Mouse (Mus musculus): ENCODE data around the gene Calb2. TPM values are rescaled to one million over a fixed set of nuclear protein-coding genes. Genes with fewer than 3 reads are reported as not detected.

The Calb2 gene
- polyA plus RNA-seq, 2 experiments = 2.2 to 4.5 TPM

DNA sequence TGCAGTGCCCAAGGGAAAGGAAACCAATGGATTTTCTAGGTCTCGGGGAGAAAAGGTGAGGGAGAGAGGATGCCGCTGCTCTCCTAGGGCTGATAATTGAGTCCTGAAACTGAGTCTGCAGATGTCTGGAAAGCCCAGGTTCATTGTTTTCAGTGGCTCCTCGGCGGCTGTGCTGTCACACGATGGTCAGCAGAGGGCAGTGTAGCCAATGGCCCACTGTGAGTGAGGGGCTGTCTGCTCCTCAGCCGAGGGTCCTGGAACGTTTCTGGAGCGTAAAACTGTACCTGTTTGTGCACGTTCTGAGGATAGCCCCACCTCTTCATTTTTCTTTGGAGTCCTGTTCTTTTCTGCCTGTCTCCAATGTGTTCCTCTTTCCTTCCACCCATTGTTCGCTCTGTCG, 33.8 kb upstream of the Calb2 start:
- TF ChIP-seq POLR2A (IDR thresholded peaks at IDR 0.05; ENCODE audit: borderline replicate concordance, extremely low read depth, insufficient read depth, insufficient read length) = no peak
- Histone ChIP-seq H3K4me1 (ENCODE audit: control insufficient read depth, insufficient read depth, low read length) (no peaks in the 10 kb centered on the region), H3K4me3 (replicated peaks; ENCODE audit: low read length) (no peak overlapping the region), H3K9ac (ENCODE audit: low read depth, low read length, severe bottlenecking) (no peak overlapping the region), H3K27ac (replicated peaks; ENCODE audit: low read depth, low read length) (no peak overlapping the region), H3K9me3 (ENCODE audit: control insufficient read depth, low read length) (no peaks in the 10 kb centered on the region), H3K36me3 (ENCODE audit: control insufficient read depth, insufficient read depth, low read length) (no peaks in the 10 kb centered on the region), H3K4me2 (replicated peaks; ENCODE audit: low read depth, low read length, severe bottlenecking) (no peak overlapping the region), H3K27me3 (ENCODE audit: control insufficient read depth, insufficient read depth, low read length) (no peaks in the 10 kb centered on the region)
- 31% methylated on average over 11 of the region's 11 CpGs for WGBS
- DNase-seq (ENCODE audit: low spot score) = no peak
- ATAC-seq (ENCODE audit: low FRiP score, low read depth) = no peak

DNA sequence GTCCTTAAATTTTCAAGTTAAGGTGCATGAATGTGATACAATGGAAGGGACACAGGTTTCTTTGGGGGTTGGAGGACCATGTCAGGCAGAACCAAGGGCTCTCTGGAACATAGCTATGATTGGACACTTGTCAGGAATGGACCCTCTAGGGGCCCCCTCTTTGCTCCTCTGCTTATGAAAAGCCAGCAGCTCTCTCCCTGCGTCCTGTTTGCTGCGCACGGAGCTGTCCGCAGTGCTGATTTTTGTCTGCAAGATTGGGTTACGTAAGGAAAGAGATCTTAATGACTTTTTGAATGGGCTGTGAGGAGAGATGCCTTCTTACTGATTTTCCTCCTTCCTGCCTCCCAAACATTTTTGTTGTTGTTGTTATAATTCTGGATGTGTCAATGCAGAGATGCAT, 28.7 kb upstream of the Calb2 start:
- no peak overlapping the region for H3K4me3 ChIP-seq (replicated peaks; ENCODE audit: low read length)
- no peaks in the 10 kb centered on the region for H3K9me3 ChIP-seq (ENCODE audit: control insufficient read depth, low read length)
- no peak overlapping the region for H3K27ac ChIP-seq (replicated peaks; ENCODE audit: low read depth, low read length)
- no peaks in the 10 kb centered on the region for H3K4me1 ChIP-seq (ENCODE audit: control insufficient read depth, insufficient read depth, low read length)
- DNase-seq (ENCODE audit: low spot score) (peak; percentile 78), ATAC-seq (ENCODE audit: low FRiP score, low read depth) (no peak)
- WGBS = 2% methylated on average over 5 of the region's 5 CpGs
- no peak overlapping the region for H3K9ac ChIP-seq (ENCODE audit: low read depth, low read length, severe bottlenecking)
- no peaks in the 10 kb centered on the region for H3K36me3 ChIP-seq (ENCODE audit: control insufficient read depth, insufficient read depth, low read length)
- no peaks in the 10 kb centered on the region for H3K27me3 ChIP-seq (ENCODE audit: control insufficient read depth, insufficient read depth, low read length)
- no peak overlapping the region for H3K4me2 ChIP-seq (replicated peaks; ENCODE audit: low read depth, low read length, severe bottlenecking)
- no peak for TF ChIP-seq POLR2A (IDR thresholded peaks at IDR 0.05; ENCODE audit: borderline replicate concordance, extremely low read depth, insufficient read depth, insufficient read length)

DNA sequence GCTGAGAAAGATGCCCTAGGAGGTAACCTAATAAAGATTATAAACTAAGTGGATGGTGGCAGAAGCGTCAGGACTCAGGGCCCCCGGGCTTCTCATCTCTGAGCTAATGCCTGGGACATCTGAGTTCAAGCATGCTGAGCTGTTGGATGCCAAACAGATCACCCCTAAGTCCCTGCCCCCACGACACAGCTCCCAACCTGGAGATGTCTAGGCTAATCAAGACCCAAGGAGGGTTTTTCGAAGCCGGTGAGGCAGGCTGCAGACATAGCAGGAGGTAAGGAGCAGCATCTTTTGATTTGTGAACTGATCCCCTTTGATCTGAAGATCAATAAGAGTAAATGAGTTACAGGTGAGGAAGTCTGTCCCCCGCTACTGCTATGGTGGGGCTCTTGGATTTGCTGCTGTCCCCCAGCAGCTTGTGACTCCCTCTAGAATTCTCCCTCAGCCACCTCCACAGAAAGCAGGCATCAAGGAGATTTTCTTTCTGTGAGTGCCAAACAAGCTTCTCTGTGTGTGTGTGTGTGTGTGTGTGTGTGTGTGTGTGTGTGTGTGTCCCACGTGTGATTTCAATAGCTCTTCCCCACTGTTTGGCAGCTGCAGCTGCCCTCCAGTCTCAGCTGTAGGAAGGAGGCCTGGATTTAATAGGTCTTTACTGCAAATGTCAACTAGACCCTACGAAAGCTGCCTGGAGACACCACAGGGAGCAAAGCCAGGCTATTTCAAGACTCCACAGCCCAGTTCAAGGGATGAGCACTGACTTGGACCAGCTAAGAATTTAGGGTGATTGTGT, 21.1 kb upstream of the Calb2 start:
- H3K27me3 ChIP-seq (ENCODE audit: control insufficient read depth, insufficient read depth, low read length) = no peaks in the 10 kb centered on the region
- no peaks in the 10 kb centered on the region for H3K9me3 ChIP-seq (ENCODE audit: control insufficient read depth, low read length)
- no peak overlapping the region for H3K9ac ChIP-seq (ENCODE audit: low read depth, low read length, severe bottlenecking)
- H3K4me2 ChIP-seq (replicated peaks; ENCODE audit: low read depth, low read length, severe bottlenecking) = no peak overlapping the region
- no peak for TF ChIP-seq POLR2A (IDR thresholded peaks at IDR 0.05; ENCODE audit: borderline replicate concordance, extremely low read depth, insufficient read depth, insufficient read length)
- 7% methylated on average over 8 of the region's 8 CpGs for WGBS
- H3K4me3 ChIP-seq (replicated peaks; ENCODE audit: low read length) = no peak overlapping the region
- H3K4me1 ChIP-seq (ENCODE audit: control insufficient read depth, insufficient read depth, low read length) = no peaks in the 10 kb centered on the region
- ATAC-seq (ENCODE audit: low FRiP score, low read depth) = no peak
- no peak overlapping the region for H3K27ac ChIP-seq (replicated peaks; ENCODE audit: low read depth, low read length)
- no peaks in the 10 kb centered on the region for H3K36me3 ChIP-seq (ENCODE audit: control insufficient read depth, insufficient read depth, low read length)
- no peak for DNase-seq (ENCODE audit: low spot score)

DNA sequence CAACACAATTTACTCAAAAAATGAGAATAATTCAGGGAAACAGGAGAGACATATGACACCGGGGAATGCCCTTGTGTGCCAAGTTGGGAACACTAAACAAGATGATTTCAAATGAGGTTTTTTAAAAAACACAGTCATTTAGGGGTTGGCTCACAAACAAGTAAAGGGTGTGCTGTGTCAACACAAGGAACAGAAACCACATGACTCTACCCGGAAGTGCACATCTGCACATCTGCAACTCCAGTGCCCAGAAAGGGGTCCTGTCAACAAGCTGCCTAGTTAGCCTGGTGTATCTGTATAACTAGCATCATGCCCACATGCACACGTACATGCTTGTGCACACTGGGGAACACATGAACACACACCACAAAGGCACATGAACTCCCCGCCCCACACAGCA, 17.5 kb upstream of the Calb2 start:
- DNase-seq (ENCODE audit: low spot score) (no peak), ATAC-seq (ENCODE audit: low FRiP score, low read depth) (no peak)
- Histone ChIP-seq H3K4me3 (replicated peaks; ENCODE audit: low read length) (no peak overlapping the region), H3K9me3 (ENCODE audit: control insufficient read depth, low read length) (no peaks in the 10 kb centered on the region), H3K27me3 (ENCODE audit: control insufficient read depth, insufficient read depth, low read length) (no peaks in the 10 kb centered on the region), H3K27ac (replicated peaks; ENCODE audit: low read depth, low read length) (no peak overlapping the region), H3K4me2 (replicated peaks; ENCODE audit: low read depth, low read length, severe bottlenecking) (no peak overlapping the region), H3K4me1 (ENCODE audit: control insufficient read depth, insufficient read depth, low read length) (no peaks in the 10 kb centered on the region), H3K9ac (ENCODE audit: low read depth, low read length, severe bottlenecking) (no peak overlapping the region), H3K36me3 (ENCODE audit: control insufficient read depth, insufficient read depth, low read length) (no peaks in the 10 kb centered on the region)
- WGBS = 74% methylated on average over 4 of the region's 4 CpGs
- TF ChIP-seq POLR2A (IDR thresholded peaks at IDR 0.05; ENCODE audit: borderline replicate concordance, extremely low read depth, insufficient read depth, insufficient read length) = no peak

DNA sequence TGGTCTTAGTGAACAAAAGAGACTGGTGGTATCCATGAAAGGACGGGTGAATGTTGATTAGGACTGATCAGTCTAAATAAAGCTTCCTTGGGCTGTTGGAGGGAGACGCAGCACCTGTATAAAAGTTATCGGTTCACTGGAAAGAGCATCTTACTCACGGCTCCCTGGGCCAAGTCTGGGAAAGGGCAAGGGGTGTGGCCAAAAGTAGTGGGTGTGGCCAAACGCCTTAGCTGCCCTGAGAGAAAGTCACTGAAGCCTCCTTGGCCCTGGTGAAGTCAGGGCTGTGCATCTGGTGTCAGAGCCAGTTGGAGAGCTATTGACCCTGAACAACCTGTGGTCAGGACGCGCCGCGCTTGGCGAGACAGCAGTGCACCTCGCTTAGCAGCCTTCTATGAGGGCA, 15.7 kb upstream of the Calb2 start:
- H3K9me3 ChIP-seq (ENCODE audit: control insufficient read depth, low read length) = no peaks in the 10 kb centered on the region
- DNase-seq (ENCODE audit: low spot score) (no peak), ATAC-seq (ENCODE audit: low FRiP score, low read depth) (no peak)
- no peak overlapping the region for H3K27ac ChIP-seq (replicated peaks; ENCODE audit: low read depth, low read length)
- no peak overlapping the region for H3K4me2 ChIP-seq (replicated peaks; ENCODE audit: low read depth, low read length, severe bottlenecking)
- WGBS = 27% methylated on average over 11 of the region's 11 CpGs
- H3K27me3 ChIP-seq (ENCODE audit: control insufficient read depth, insufficient read depth, low read length) = no peaks in the 10 kb centered on the region
- H3K9ac ChIP-seq (ENCODE audit: low read depth, low read length, severe bottlenecking) = no peak overlapping the region
- H3K4me1 ChIP-seq (ENCODE audit: control insufficient read depth, insufficient read depth, low read length) = no peaks in the 10 kb centered on the region
- no peak overlapping the region for H3K4me3 ChIP-seq (replicated peaks; ENCODE audit: low read length)
- H3K36me3 ChIP-seq (ENCODE audit: control insufficient read depth, insufficient read depth, low read length) = no peaks in the 10 kb centered on the region
- TF ChIP-seq POLR2A (IDR thresholded peaks at IDR 0.05; ENCODE audit: borderline replicate concordance, extremely low read depth, insufficient read depth, insufficient read length) = no peak

Data from limb, embryonic 14.5 days (tissue).